Mouse (Mus musculus): Measurements from ENCODE around the gene Ccnd3.

- peak; percentile 13; the same call in 1 of the 2 replicates for TF ChIP-seq CTCF (IDR thresholded peaks at IDR 0.05; ENCODE audit: borderline replicate concordance, insufficient read depth, low read length)
- no peak for TF ChIP-seq POLR2A (IDR thresholded peaks at IDR 0.05; ENCODE audit: low read depth, low read length)
Observed at GRCm38 (mm10) chr17:47490791-47491190, 14.1 kb upstream of the Ccnd3 start.
